Mouse (Mus musculus) midbrain, postnatal 0 days (tissue): ENCODE results near the gene Uckl1. TPM values are rescaled to one million over a fixed set of nuclear protein-coding genes. Genes with fewer than 3 reads are reported as not detected.

Source experiments
- ATAC-seq: fragments of 200-750 bp; cut with Nextera tagmentation; 2 replicates; pipeline ENCODE4 v1.8.0; 2017; ENCODE audit warnings: moderate number of reproducible peaks, mild to moderate bottlenecking, moderate TSS enrichment, moderate library complexity; ENCODE audit not compliant: low FRiP score
- DNase-seq: peaks from one replicate; pipeline ENCODE4 v3.0.0-alpha.2; 2015; ENCODE audit warnings: low spot score
- H3K27ac ChIP-seq: fragments of 300-500 bp; sonication (generic); 2 replicates; pipeline ENCODE4 v1.5.1; 2014; ENCODE audit warnings: low read depth, mild to moderate bottlenecking, low read length, mixed read lengths
- H3K27me3 ChIP-seq: fragments of 300-500 bp; sonication (generic); 2 replicates; pipeline ENCODE4 v1.6.1; 2014; ENCODE audit warnings: low read length, control low read depth, mixed read lengths; ENCODE audit not compliant: insufficient read depth
- H3K36me3 ChIP-seq: fragments of 300-500 bp; sonication (generic); 2 replicates; pipeline ENCODE4 v1.6.1; 2014; ENCODE audit warnings: low read length, control low read depth, mixed read lengths; ENCODE audit not compliant: insufficient read depth
- H3K4me1 ChIP-seq: fragments of 300-500 bp; sonication (generic); 2 replicates; pipeline ENCODE4 v1.6.1; 2014; ENCODE audit warnings: mild to moderate bottlenecking, control low read depth, antibody characterized with exemption, low read length, mixed read lengths; ENCODE audit not compliant: insufficient read depth
- H3K4me2 ChIP-seq: fragments of 300-500 bp; sonication (generic); 2 replicates; pipeline ENCODE4 v1.6.1; 2014; ENCODE audit warnings: low read depth, mild to moderate bottlenecking, low read length, mixed read lengths; ENCODE audit not compliant: poor library complexity, severe bottlenecking
- H3K4me3 ChIP-seq: fragments of 300-500 bp; sonication (generic); 2 replicates; pipeline ENCODE4 v1.5.1; 2014; ENCODE audit warnings: low read depth, mild to moderate bottlenecking, low read length, moderate library complexity
- H3K9ac ChIP-seq: fragments of 300-500 bp; sonication (generic); replicated peaks from 2 replicates; pipeline ENCODE4 v1.6.1; 2014; ENCODE audit warnings: mild to moderate bottlenecking, low read length, moderate library complexity, mixed read lengths; ENCODE audit not compliant: poor library complexity, severe bottlenecking
- H3K9me3 ChIP-seq: fragments of 300-500 bp; sonication (generic); 2 replicates; pipeline ENCODE4 v1.6.1; 2016; ENCODE audit warnings: low read length, control low read depth
- CTCF ChIP-seq: IDR thresholded peaks from 2 replicates; pipeline ENCODE4 v1.5.1; 2016; ENCODE audit warnings: antibody characterized with exemption, mild to moderate bottlenecking
- WGBS: fragments of 180-500 bp; shearing (Covaris S2); extraction: QIAGEN DNeasy Blood & Tissue Kit; methylation state at CpG from one replicate; pipeline ENCODE4 v1.1.7; 2014; 5-methylcytosine and 5-hydroxymethylcytosine counted together
- polyA plus RNA-seq: library from polyadenylated mRNA; unstranded; fragments of >200 nt; fragmentation: Nextera tagmentation; extraction: Ambion mirVana; gene quantifications from 2 replicates; pipeline ENCODE4 v1.2.1, GENCODE M21; 2015
- total RNA-seq: library from RNA; depleted of rRNA; stranded (reverse); fragments of >200 nt; gene quantifications from 2 replicates; pipeline ENCODE4 v1.2.3, GENCODE M21; 2014

Uckl1 gene
- total and polyA plus RNA-seq, 2 experiments from 2014 or later, result 45.2 to 49.8 TPM

GRCm38 (mm10) chr2:181596221-181596960, 11.7 kb upstream of the Uckl1 start:
- Histone ChIP-seq H3K27ac (no peak overlapping the region), H3K9ac (no peak overlapping the region), H3K4me3 (no peak overlapping the region), H3K4me2 (no peak overlapping the region), H3K36me3 (peaks cover 9% of the 10 kb centered on the region; the same call in 1 of the 2 replicates), H3K4me1 (peaks cover 9% of the 10 kb centered on the region), H3K9me3 (no peaks in the 10 kb centered on the region), H3K27me3 (no peaks in the 10 kb centered on the region)
- WGBS, result 71% methylated on average over 6 of the region's 6 CpGs
- ATAC-seq (no peak), DNase-seq (no peak)
- TF ChIP-seq CTCF, result no peak

DNA sequence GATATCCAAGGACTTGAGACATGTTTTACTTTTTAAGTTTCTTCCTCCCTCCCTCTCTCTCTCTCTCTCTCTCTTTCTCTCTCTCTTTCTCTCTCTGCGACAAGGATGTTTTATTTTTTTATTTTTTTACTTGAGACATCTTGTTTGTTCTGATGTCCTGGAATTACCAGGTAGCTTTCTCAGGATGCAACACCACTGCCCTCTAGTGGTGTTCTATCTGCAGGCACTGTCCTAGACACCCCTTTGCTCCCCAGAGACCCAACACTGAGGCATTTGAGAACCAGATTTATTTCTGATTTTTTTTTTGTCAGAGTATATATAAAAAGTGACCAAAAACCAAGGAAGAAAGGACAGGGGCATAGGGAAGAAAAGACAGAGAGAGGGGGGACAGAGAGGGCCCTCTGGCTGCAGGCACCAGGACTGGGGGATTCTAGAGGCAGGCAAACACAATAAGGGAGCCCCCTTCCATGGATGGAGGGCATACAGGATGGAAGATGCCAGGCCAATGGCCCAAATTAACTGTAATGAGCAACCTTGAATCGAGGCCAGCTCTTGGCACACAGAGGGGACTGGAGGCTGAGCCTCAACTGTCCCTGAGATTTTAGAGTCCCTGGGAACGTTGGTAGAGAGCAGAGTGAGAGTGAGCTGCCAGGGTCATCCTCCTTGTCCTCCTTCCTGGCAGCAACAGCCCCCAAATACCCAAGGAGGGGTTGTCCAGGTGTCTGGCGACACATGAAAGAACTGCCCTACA, 10.4 kb upstream of the Uckl1 start:
- H3K27me3 ChIP-seq, result no peaks in the 10 kb centered on the region
- H3K4me1 ChIP-seq, result peaks cover 17% of the 10 kb centered on the region
- no peak overlapping the region for H3K27ac ChIP-seq
- H3K4me3 ChIP-seq, result no peak overlapping the region
- ATAC-seq (no peak), DNase-seq (peak; percentile 76)
- H3K9ac ChIP-seq, result no peak overlapping the region
- peak; percentile 77 for TF ChIP-seq CTCF
- no peaks in the 10 kb centered on the region for H3K9me3 ChIP-seq
- WGBS, result 57% methylated on average over 4 of the region's 4 CpGs
- H3K4me2 ChIP-seq, result no peak overlapping the region
- peaks cover 14% of the 10 kb centered on the region for H3K36me3 ChIP-seq

GRCm38 (mm10) chr2:181593937-181594336, 9.2 kb upstream of the Uckl1 start:
- DNase-seq (no peak), ATAC-seq (no peak)
- H3K4me1 ChIP-seq, result peaks cover 17% of the 10 kb centered on the region
- peaks cover 26% of the 10 kb centered on the region for H3K36me3 ChIP-seq
- no peak overlapping the region for H3K4me3 ChIP-seq
- peak; percentile 31 for TF ChIP-seq CTCF
- no peaks in the 10 kb centered on the region for H3K27me3 ChIP-seq
- no peak overlapping the region for H3K27ac ChIP-seq
- H3K4me2 ChIP-seq, result no peak overlapping the region
- no peak overlapping the region for H3K9ac ChIP-seq
- no peaks in the 10 kb centered on the region for H3K9me3 ChIP-seq

DNA sequence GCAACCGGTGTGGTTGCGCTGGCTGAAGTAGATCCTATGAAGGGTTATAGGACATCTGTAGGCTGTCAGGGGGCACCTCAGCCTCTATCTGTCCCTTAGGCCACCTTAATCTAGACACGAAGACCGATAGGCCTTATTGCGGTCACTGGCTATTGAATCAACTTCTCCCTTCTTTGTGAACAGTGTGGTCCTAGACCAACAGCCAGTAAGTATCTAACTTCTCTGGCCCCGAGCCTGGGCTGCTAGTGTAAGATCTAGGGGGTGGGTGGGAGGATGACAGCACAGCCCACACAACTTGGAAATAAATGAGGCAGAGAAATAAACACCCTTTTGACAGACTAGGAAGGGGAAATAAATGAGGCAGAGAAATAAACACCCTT, 8.3 kb upstream of the Uckl1 start:
- Histone ChIP-seq H3K4me2 (peak overlapping the region; percentile 69), H3K4me1 (peaks cover 15% of the 10 kb centered on the region), H3K27me3 (no peaks in the 10 kb centered on the region), H3K9ac (peak overlapping the region; percentile 97), H3K4me3 (peak overlapping the region; percentile 84), H3K9me3 (no peaks in the 10 kb centered on the region), H3K27ac (peak overlapping the region; percentile 91), H3K36me3 (peaks cover 35% of the 10 kb centered on the region)
- 5% methylated on average over 6 of the region's 6 CpGs for WGBS
- DNase-seq (peak; percentile 51), ATAC-seq (peak; percentile 20; the same call in 1 of the 2 replicates)
- no peak for TF ChIP-seq CTCF

GRCm38 (mm10) chr2:181592231-181593041, 7.7 kb upstream of the Uckl1 start, which contains the start of gene Zfp512b:
Gene Zfp512b (minus strand): TSS chr2:181592803.
- H3K4me3 ChIP-seq, result peak within 1 kb of the TSS; percentile 84
- peak within 1 kb of the TSS; percentile 97 for H3K9ac ChIP-seq
- peaks cover 12% of the 10 kb centered on the region for H3K4me1 ChIP-seq
- H3K27me3 ChIP-seq, result no peaks in the 10 kb centered on the region
- peak; percentile 76 for ATAC-seq
- peak within 1 kb of the TSS; percentile 69 for H3K4me2 ChIP-seq
- no peaks in the 10 kb centered on the region for H3K9me3 ChIP-seq
- peak within 1 kb of the TSS; percentile 91 for H3K27ac ChIP-seq
- peaks cover 41% of the 10 kb centered on the region for H3K36me3 ChIP-seq
- TF ChIP-seq CTCF, result no peak
- DNase-seq, result peak; percentile 87
- WGBS, result 1% methylated on average over 44 of the region's 97 CpGs
